Mouse (Mus musculus) hindbrain, embryonic 14.5 days (tissue): Measurements from ENCODE around the gene Usp19. TPM values are rescaled to one million over a fixed set of nuclear protein-coding genes. Genes with fewer than 3 reads are reported as not detected.

Source experiments
- ATAC-seq: fragments of 200-750 bp; cut with Nextera tagmentation; 2 replicates; pipeline ENCODE4 v1.8.0; 2017; ENCODE audit warnings: moderate number of reproducible peaks, mild to moderate bottlenecking, moderate TSS enrichment, moderate library complexity; ENCODE audit not compliant: low FRiP score
- DNase-seq: peaks from one replicate; pipeline ENCODE4 v3.0.0-alpha.2; 2015; ENCODE audit warnings: low spot score
- H3K27ac ChIP-seq: fragments of 300-500 bp; sonication (generic); 2 replicates; pipeline ENCODE4 v1.5.1; 2014; ENCODE audit warnings: mild to moderate bottlenecking, moderate library complexity
- H3K27me3 ChIP-seq: fragments of 300-500 bp; sonication (generic); 2 replicates; pipeline ENCODE4 v1.6.1; 2014; ENCODE audit warnings: mild to moderate bottlenecking, low read length, mixed read lengths; ENCODE audit not compliant: control insufficient read depth, insufficient read depth
- H3K36me3 ChIP-seq: fragments of 300-500 bp; sonication (generic); replicated peaks from 2 replicates; pipeline ENCODE4 v1.6.1; 2014; ENCODE audit not compliant: control insufficient read depth, insufficient read depth
- H3K4me1 ChIP-seq: fragments of 300-500 bp; sonication (generic); replicated peaks from 2 replicates; pipeline ENCODE4 v1.6.1; 2014; ENCODE audit warnings: antibody characterized with exemption, low read length, mixed read lengths; ENCODE audit not compliant: control insufficient read depth, insufficient read depth
- H3K4me2 ChIP-seq: fragments of 300-500 bp; sonication (generic); replicated peaks from 2 replicates; pipeline ENCODE4 v1.6.1; 2014; ENCODE audit warnings: mild to moderate bottlenecking, moderate library complexity
- H3K4me3 ChIP-seq: fragments of 300-500 bp; sonication (generic); replicated peaks from 2 replicates; pipeline ENCODE4 v1.5.1; 2014; ENCODE audit warnings: mild to moderate bottlenecking, low read length
- H3K9ac ChIP-seq: fragments of 300-500 bp; sonication (generic); 2 replicates; pipeline ENCODE4 v1.6.1; 2014
- H3K9me3 ChIP-seq: fragments of 300-500 bp; sonication (generic); 2 replicates; pipeline ENCODE4 v1.6.1; 2016; ENCODE audit warnings: low read length; ENCODE audit not compliant: control insufficient read depth
- WGBS: fragments of 180-500 bp; shearing (Covaris S2); extraction: QIAGEN DNeasy Blood & Tissue Kit; methylation state at CpG from one replicate; pipeline ENCODE4 v1.1.7; 2014; 5-methylcytosine and 5-hydroxymethylcytosine counted together
- polyA plus RNA-seq: library from polyadenylated mRNA; unstranded; fragments of >200 nt; fragmentation: Nextera tagmentation; extraction: Ambion mirVana; gene quantifications from 2 replicates; pipeline ENCODE4 v1.2.1, GENCODE M21; 2014

The Usp19 gene
- 64.9 and 69.7 TPM in 2 replicates for polyA plus RNA-seq

- under 1% methylated on average over 69 of the region's 69 CpGs for WGBS
- ATAC-seq (peak; percentile 96), DNase-seq (peak; percentile 97)
- Histone ChIP-seq H3K27ac (peak within 1 kb of the TSS; percentile 98), H3K4me1 (peaks cover 22% of the 10 kb centered on the region), H3K36me3 (peaks cover 42% of the 10 kb centered on the region), H3K27me3 (no peaks in the 10 kb centered on the region), H3K4me3 (peak within 1 kb of the TSS; percentile 95), H3K9me3 (no peaks in the 10 kb centered on the region), H3K9ac (peak within 1 kb of the TSS; percentile 90), H3K4me2 (peak within 1 kb of the TSS; percentile 93)
These were observed at the start of gene Usp19 for GRCm38 (mm10) chr9:108490559-108491285. Gene Usp19, plus strand, starts transcription at chr9:108490602.

GRCm38 (mm10) chr9:108441236-108441919 is 49.0 kb upstream of the Usp19 start:
- DNase-seq (no peak), ATAC-seq (no peak)
- WGBS = 91% methylated on average over 11 of the region's 11 CpGs
- H3K9ac ChIP-seq = no peak overlapping the region
- no peak overlapping the region for H3K4me2 ChIP-seq
- no peaks in the 10 kb centered on the region for H3K36me3 ChIP-seq
- H3K4me1 ChIP-seq = 0 out of 2 replicates have a peak, but pooled peaks cover 3% of the 10 kb centered on the region
- H3K9me3 ChIP-seq = no peaks in the 10 kb centered on the region
- no peak overlapping the region for H3K27ac ChIP-seq
- no peak overlapping the region for H3K4me3 ChIP-seq
- H3K27me3 ChIP-seq = no peaks in the 10 kb centered on the region

- 59% methylated on average over 9 of the region's 9 CpGs for WGBS
These were observed 45.3 kb upstream of the Usp19 start for GRCm38 (mm10) chr9:108445125-108445524.

GRCm38 (mm10) chr9:108449860-108450259 is 40.5 kb upstream of the Usp19 start:
- Histone ChIP-seq H3K36me3 (peaks cover 19% of the 10 kb centered on the region), H3K9ac (peak overlapping the region; percentile 74), H3K4me1 (peaks cover 43% of the 10 kb centered on the region), H3K27ac (peak overlapping the region; percentile 85), H3K4me2 (peak overlapping the region; percentile 60), H3K4me3 (peak overlapping the region; percentile 48), H3K27me3 (no peaks in the 10 kb centered on the region), H3K9me3 (no peaks in the 10 kb centered on the region)
- WGBS = 21% methylated on average over 4 of the region's 4 CpGs
- peak; percentile 43 for ATAC-seq
- peak; percentile 74 for DNase-seq

More at GRCm38 (mm10) chr9:108445125-108445524, 45.3 kb upstream of the Usp19 start:
- H3K9ac ChIP-seq = no peak overlapping the region
- no peak overlapping the region for H3K4me2 ChIP-seq
- H3K27ac ChIP-seq = no peak overlapping the region
- peaks cover 19% of the 10 kb centered on the region for H3K36me3 ChIP-seq
- ATAC-seq = no peak
- no peak overlapping the region for H3K4me3 ChIP-seq
- H3K27me3 ChIP-seq = no peaks in the 10 kb centered on the region
- no peaks in the 10 kb centered on the region for H3K9me3 ChIP-seq
- peaks cover 11% of the 10 kb centered on the region for H3K4me1 ChIP-seq
- no peak for DNase-seq

GRCm38 (mm10) chr9:108450292-108451169 is 39.9 kb upstream of the Usp19 start:
- Histone ChIP-seq H3K4me2 (peak overlapping the region; percentile 60), H3K4me1 (peaks cover 43% of the 10 kb centered on the region), H3K9me3 (no peaks in the 10 kb centered on the region), H3K9ac (peak overlapping the region; percentile 74), H3K27me3 (no peaks in the 10 kb centered on the region), H3K36me3 (peaks cover 19% of the 10 kb centered on the region), H3K4me3 (peak overlapping the region; percentile 48), H3K27ac (peak overlapping the region; percentile 85)
- DNase-seq (peak; percentile 73), ATAC-seq (peak; percentile 39)
- 48% methylated on average over 21 of the region's 21 CpGs for WGBS

GRCm38 (mm10) chr9:108451170-108451493 is 39.3 kb upstream of the Usp19 start:
- peak overlapping the region; percentile 60 for H3K4me2 ChIP-seq
- DNase-seq (no peak), ATAC-seq (no peak)
- no peaks in the 10 kb centered on the region for H3K27me3 ChIP-seq
- WGBS = 78% methylated on average over 6 of the region's 6 CpGs
- H3K9me3 ChIP-seq = no peaks in the 10 kb centered on the region
- peaks cover 43% of the 10 kb centered on the region for H3K4me1 ChIP-seq
- peaks cover 19% of the 10 kb centered on the region for H3K36me3 ChIP-seq
- peak overlapping the region; percentile 48 for H3K4me3 ChIP-seq
- peak overlapping the region; percentile 74 for H3K9ac ChIP-seq
- peak overlapping the region; percentile 85 for H3K27ac ChIP-seq

GRCm38 (mm10) chr9:108451519-108452160 is 38.8 kb upstream of the Usp19 start:
- DNase-seq = no peak
- H3K36me3 ChIP-seq = peaks cover 19% of the 10 kb centered on the region
- 51% methylated on average over 6 of the region's 6 CpGs for WGBS

GRCm38 (mm10) chr9:108452291-108452906 is 38.0 kb upstream of the Usp19 start:
- under 1% methylated on average over 40 of the region's 40 CpGs for WGBS
- peaks cover 43% of the 10 kb centered on the region for H3K4me1 ChIP-seq
- ATAC-seq = peak; percentile 88

More at GRCm38 (mm10) chr9:108451519-108452160, 38.8 kb upstream of the Usp19 start:
- H3K27ac ChIP-seq = peak overlapping the region; percentile 76
- H3K4me3 ChIP-seq = peak overlapping the region; percentile 48
- no peak for ATAC-seq
- H3K9me3 ChIP-seq = no peaks in the 10 kb centered on the region
- peak overlapping the region; percentile 60 for H3K4me2 ChIP-seq
- H3K9ac ChIP-seq = peak overlapping the region; percentile 74
- no peaks in the 10 kb centered on the region for H3K27me3 ChIP-seq
- H3K4me1 ChIP-seq = peaks cover 43% of the 10 kb centered on the region

More at GRCm38 (mm10) chr9:108452291-108452906, 38.0 kb upstream of the Usp19 start:
- Histone ChIP-seq H3K4me2 (peak overlapping the region; percentile 60), H3K36me3 (peaks cover 16% of the 10 kb centered on the region), H3K9me3 (no peaks in the 10 kb centered on the region), H3K27ac (peak overlapping the region; percentile 76), H3K4me3 (peak overlapping the region; percentile 48), H3K27me3 (no peaks in the 10 kb centered on the region), H3K9ac (peak overlapping the region; percentile 74)
- DNase-seq = peak; percentile 92
